Mouse (Mus musculus) limb, embryonic 10.5 days (tissue): Measurements from ENCODE around the gene Iqce. TPM values are rescaled to one million over a fixed set of nuclear protein-coding genes. Genes with fewer than 3 reads are reported as not detected.

Source experiments
- DNase-seq: peaks from one replicate; pipeline ENCODE4 v3.0.0-alpha.2; 2017; ENCODE audit warnings: low spot score
- H3K27ac ChIP-seq: fragments of 300-500 bp; sonication (generic); 2 replicates; pipeline ENCODE4 v1.5.1; 2016; ENCODE audit warnings: mild to moderate bottlenecking
- H3K27me3 ChIP-seq: fragments of 300-500 bp; sonication (generic); 2 replicates; pipeline ENCODE4 v1.6.1; 2016; ENCODE audit warnings: low read depth, mild to moderate bottlenecking; ENCODE audit not compliant: poor library complexity, severe bottlenecking
- H3K36me3 ChIP-seq: fragments of 300-500 bp; sonication (generic); 2 replicates; pipeline ENCODE4 v1.6.1; 2016; ENCODE audit warnings: mild to moderate bottlenecking, moderate library complexity
- H3K4me1 ChIP-seq: fragments of 300-500 bp; sonication (generic); 2 replicates; pipeline ENCODE4 v1.6.1; 2016
- H3K4me3 ChIP-seq: fragments of 300-500 bp; sonication (generic); 2 replicates; pipeline ENCODE4 v1.5.1; 2016; ENCODE audit warnings: mild to moderate bottlenecking, moderate library complexity
- H3K9me3 ChIP-seq: fragments of 300-500 bp; sonication (generic); replicated peaks from 2 replicates; pipeline ENCODE4 v1.6.1; 2016; ENCODE audit warnings: mild to moderate bottlenecking
- WGBS: fragments of 180-500 bp; shearing (Covaris S2); methylation state at CpG from one replicate; pipeline ENCODE4 v1.1.7; 2016; 5-methylcytosine and 5-hydroxymethylcytosine counted together
- polyA plus RNA-seq: library from polyadenylated mRNA; unstranded; fragments of >200 nt; fragmentation: Nextera tagmentation; extraction: Ambion mirVana; gene quantifications from 2 replicates; pipeline ENCODE4 v1.2.1, GENCODE M21; 2016

The Iqce gene
- polyA plus RNA-seq, 1 experiment from 2014 or later = 24.9 TPM

- no peak for DNase-seq
- WGBS = 90% methylated on average over 14 of the region's 14 CpGs
- Histone ChIP-seq H3K4me3 (no peak overlapping the region), H3K4me1 (peaks cover 50% of the 10 kb centered on the region), H3K27ac (no peak overlapping the region), H3K27me3 (no peaks in the 10 kb centered on the region), H3K9me3 (no peaks in the 10 kb centered on the region), H3K36me3 (peaks cover 91% of the 10 kb centered on the region)
Observed at GRCm38 (mm10) chr5:140639871-140640270, 62.3 kb downstream of the Iqce start.

GRCm38 (mm10) chr5:140639312-140639711 is 62.9 kb downstream of the Iqce start:
- Histone ChIP-seq H3K27me3 (no peaks in the 10 kb centered on the region), H3K9me3 (no peaks in the 10 kb centered on the region), H3K27ac (no peak overlapping the region), H3K36me3 (peaks cover 91% of the 10 kb centered on the region), H3K4me1 (peaks cover 47% of the 10 kb centered on the region), H3K4me3 (no peak overlapping the region)
- DNase-seq = no peak
- 96% methylated on average over 4 of the region's 4 CpGs for WGBS

- Histone ChIP-seq H3K4me3 (no peak overlapping the region), H3K36me3 (peaks cover 91% of the 10 kb centered on the region), H3K27me3 (no peaks in the 10 kb centered on the region), H3K27ac (no peak overlapping the region), H3K4me1 (peaks cover 42% of the 10 kb centered on the region), H3K9me3 (no peaks in the 10 kb centered on the region)
- WGBS = 94% methylated on average over 6 of the region's 6 CpGs
- no peak for DNase-seq
Observed at GRCm38 (mm10) chr5:140638484-140638883, 63.7 kb downstream of the Iqce start.

GRCm38 (mm10) chr5:140637989-140638388 is 64.2 kb downstream of the Iqce start:
- H3K36me3 ChIP-seq = peaks cover 91% of the 10 kb centered on the region

DNA sequence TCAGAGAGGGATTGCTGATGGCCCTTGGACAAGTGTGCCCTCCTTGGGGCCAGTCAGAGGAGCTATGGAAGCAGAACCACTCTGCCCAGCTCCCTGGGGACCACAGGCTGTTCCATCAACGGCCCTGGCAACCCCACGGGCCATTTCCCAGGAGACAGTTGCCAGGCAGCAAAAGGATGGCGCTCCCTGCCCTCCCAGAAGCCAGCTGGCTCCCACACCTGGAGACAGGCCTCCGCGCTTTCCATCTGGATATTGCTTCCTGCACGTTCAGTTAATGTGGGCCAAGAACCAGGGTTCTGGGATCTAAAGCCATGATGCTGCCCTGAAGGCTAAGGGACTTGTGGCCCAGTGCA is 65.1 kb downstream of the Iqce start:
- Histone ChIP-seq H3K4me3 (no peak overlapping the region), H3K9me3 (no peaks in the 10 kb centered on the region), H3K27me3 (no peaks in the 10 kb centered on the region), H3K36me3 (peaks cover 91% of the 10 kb centered on the region), H3K27ac (no peak overlapping the region), H3K4me1 (peaks cover 27% of the 10 kb centered on the region)
- 92% methylated on average over 6 of the region's 6 CpGs for WGBS
- DNase-seq = no peak

More at GRCm38 (mm10) chr5:140637989-140638388, 64.2 kb downstream of the Iqce start:
- Histone ChIP-seq H3K4me3 (no peak overlapping the region), H3K27me3 (no peaks in the 10 kb centered on the region), H3K27ac (no peak overlapping the region), H3K4me1 (peaks cover 37% of the 10 kb centered on the region), H3K9me3 (no peaks in the 10 kb centered on the region)
- 87% methylated on average over 3 of the region's 3 CpGs for WGBS
- no peak for DNase-seq

DNA sequence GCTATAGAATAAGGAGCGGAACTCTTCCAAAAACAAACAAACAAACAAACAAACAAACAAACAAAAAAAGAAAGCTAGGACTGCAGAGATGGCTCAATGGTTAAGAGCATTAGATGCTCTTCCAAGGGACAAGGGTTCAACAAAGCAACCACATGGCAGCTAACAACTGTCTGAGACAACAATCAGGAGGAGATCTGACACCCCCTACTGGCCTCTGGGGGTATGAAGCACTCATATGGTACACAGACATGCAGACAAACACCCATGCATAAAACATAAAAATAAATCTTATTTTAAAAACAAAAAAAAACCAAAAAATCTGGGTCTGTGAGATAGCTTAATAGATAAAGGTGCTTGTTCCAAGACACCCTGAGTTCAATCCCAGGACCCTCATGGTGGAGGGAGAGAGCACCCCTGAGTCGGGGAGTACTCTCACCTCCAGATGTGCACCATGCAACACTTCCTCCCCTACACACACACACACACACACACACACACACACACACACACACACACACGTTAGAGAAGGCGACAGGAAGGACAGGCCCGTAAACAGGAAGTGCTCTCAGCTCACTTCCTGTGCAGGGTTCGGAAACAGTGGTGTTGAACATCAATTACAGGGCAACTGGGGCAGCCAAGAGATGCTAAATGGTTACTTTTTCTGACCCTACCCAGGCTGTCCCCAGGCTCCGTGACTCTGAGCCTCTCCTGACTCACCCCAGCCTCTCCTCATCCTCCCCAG is 65.7 kb downstream of the Iqce start:
- no peak overlapping the region for H3K4me3 ChIP-seq
- H3K36me3 ChIP-seq = peaks cover 96% of the 10 kb centered on the region
- H3K9me3 ChIP-seq = no peaks in the 10 kb centered on the region
- no peak for DNase-seq
- H3K4me1 ChIP-seq = peaks cover 22% of the 10 kb centered on the region
- no peak overlapping the region for H3K27ac ChIP-seq
- 88% methylated on average over 7 of the region's 7 CpGs for WGBS
- H3K27me3 ChIP-seq = no peaks in the 10 kb centered on the region

GRCm38 (mm10) chr5:140634798-140635722 is 67.1 kb downstream of the Iqce start:
- H3K4me3 ChIP-seq = no peak overlapping the region
- H3K36me3 ChIP-seq = peaks cover 100% of the 10 kb centered on the region
- H3K9me3 ChIP-seq = no peaks in the 10 kb centered on the region
- no peak overlapping the region for H3K27ac ChIP-seq
- peaks cover 10% of the 10 kb centered on the region for H3K4me1 ChIP-seq
- H3K27me3 ChIP-seq = no peaks in the 10 kb centered on the region
- DNase-seq = no peak
- WGBS = 93% methylated on average over 26 of the region's 26 CpGs

DNA sequence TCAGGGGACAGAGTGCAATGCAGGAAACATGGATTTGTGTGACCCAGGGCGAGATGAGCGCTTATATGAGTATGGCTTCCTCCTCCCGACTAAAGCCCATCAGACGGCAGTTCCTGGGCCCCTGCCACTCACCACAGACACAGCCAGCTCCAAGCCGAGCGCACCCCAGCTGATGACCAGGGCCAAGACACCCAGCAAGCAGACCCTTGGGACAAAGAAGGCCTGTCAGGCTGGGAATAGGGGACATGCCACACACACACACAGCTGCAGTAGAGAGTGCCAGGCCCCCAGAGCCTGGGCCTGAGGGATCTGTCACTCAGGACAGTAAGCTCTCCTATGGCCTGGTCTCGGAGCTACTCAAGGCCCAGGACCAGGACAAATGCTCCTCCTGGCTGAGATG is 68.7 kb downstream of the Iqce start:
- Histone ChIP-seq H3K4me3 (no peak overlapping the region), H3K36me3 (peaks cover 100% of the 10 kb centered on the region)
- 89% methylated on average over 7 of the region's 7 CpGs for WGBS

DNA sequence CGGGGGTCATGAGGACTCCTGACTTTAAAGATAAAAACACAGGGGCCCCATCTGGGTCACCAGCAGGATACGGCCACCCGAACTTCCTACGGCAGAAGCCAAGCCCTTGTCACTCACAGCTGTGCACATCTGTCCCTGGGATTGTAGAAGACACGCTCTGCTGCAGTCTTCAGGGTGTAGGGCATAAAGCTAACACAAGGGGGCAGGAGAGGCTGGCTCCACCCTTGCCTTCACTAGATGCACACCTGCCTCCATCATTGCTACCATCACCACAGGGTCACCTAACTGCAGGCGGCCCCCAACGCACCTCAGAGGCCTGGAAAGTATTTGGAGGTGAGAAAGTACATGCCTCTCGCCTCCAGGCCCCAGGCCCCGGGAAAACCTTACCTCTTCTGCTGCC is 73.2 kb downstream of the Iqce start:
- 93% methylated on average over 9 of the region's 9 CpGs for WGBS
- no peaks in the 10 kb centered on the region; the same call in 1 of the 2 replicates for H3K9me3 ChIP-seq
- peaks cover 100% of the 10 kb centered on the region for H3K36me3 ChIP-seq
- no peak overlapping the region for H3K4me3 ChIP-seq
- H3K27me3 ChIP-seq = no peaks in the 10 kb centered on the region
- H3K4me1 ChIP-seq = no peaks in the 10 kb centered on the region; the same call in 1 of the 2 replicates
- DNase-seq = no peak
- H3K27ac ChIP-seq = no peak overlapping the region

More for the DNA sequence above, 68.7 kb downstream of the Iqce start:
- DNase-seq = no peak
- Histone ChIP-seq H3K4me1 (peaks cover 6% of the 10 kb centered on the region; the same call in 1 of the 2 replicates), H3K27ac (no peak overlapping the region), H3K9me3 (no peaks in the 10 kb centered on the region), H3K27me3 (no peaks in the 10 kb centered on the region)

DNA sequence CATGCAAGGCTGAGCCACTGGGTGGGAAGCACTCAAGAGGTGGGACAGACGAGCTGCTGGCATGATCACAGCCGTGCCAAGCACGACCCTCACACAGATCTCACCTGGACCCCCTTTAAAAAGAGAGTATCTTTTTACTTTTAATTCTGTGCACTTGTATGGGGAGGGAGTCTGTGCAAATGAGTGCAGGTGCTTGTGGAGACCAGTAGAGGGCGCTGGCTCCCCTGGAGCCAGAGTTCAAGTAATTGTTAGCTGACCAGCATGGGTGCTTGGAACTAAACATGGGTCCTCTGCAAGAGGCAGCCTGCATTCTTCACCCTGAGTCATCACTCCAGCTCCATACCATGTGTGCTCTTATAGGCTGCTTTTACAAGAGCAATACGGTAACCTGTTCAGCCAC is 74.6 kb downstream of the Iqce start:
- no peaks in the 10 kb centered on the region; the same call in 1 of the 2 replicates for H3K9me3 ChIP-seq
- H3K27ac ChIP-seq = no peak overlapping the region
- DNase-seq = no peak
- WGBS = 90% methylated on average over 5 of the region's 5 CpGs
- no peaks in the 10 kb centered on the region; the same call in 1 of the 2 replicates for H3K4me1 ChIP-seq
- H3K4me3 ChIP-seq = no peak overlapping the region
- H3K27me3 ChIP-seq = no peaks in the 10 kb centered on the region
- H3K36me3 ChIP-seq = peaks cover 100% of the 10 kb centered on the region

- Histone ChIP-seq H3K27ac (no peak overlapping the region), H3K9me3 (no peaks in the 10 kb centered on the region; the same call in 1 of the 2 replicates)
- WGBS = 91% methylated on average over 13 of the region's 13 CpGs
Observed at GRCm38 (mm10) chr5:140624961-140625360, 77.2 kb downstream of the Iqce start.

GRCm38 (mm10) chr5:140624238-140624637 is 77.9 kb downstream of the Iqce start:
- DNase-seq = no peak
- peaks cover 84% of the 10 kb centered on the region for H3K36me3 ChIP-seq
- WGBS = 96% methylated on average over 5 of the region's 5 CpGs

More at GRCm38 (mm10) chr5:140624961-140625360, 77.2 kb downstream of the Iqce start:
- peaks cover 5% of the 10 kb centered on the region for H3K4me1 ChIP-seq
- H3K4me3 ChIP-seq = no peak overlapping the region
- peaks cover 91% of the 10 kb centered on the region for H3K36me3 ChIP-seq
- no peaks in the 10 kb centered on the region for H3K27me3 ChIP-seq
- DNase-seq = no peak

DNA sequence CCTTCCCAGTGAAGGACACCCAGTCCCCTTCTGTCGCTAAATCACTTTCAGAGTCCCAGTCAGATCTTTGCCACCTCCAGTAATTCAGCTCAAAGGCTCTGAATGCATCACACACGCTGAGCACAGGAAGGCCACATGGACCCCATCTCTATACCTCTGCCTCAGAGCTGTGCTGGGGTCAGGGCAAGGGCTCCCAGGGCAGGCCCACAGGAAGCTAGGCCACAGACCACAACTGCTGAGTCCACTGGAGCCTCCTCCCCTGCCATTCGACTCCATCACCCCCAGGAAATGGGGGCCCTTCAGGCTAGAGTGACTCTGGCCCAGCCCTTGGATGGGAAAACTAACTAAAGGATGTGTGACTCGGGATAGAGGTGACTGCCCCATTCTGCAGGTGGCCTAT is 78.4 kb downstream of the Iqce start:
- Histone ChIP-seq H3K4me1 (peaks cover 8% of the 10 kb centered on the region), H3K4me3 (no peak overlapping the region), H3K9me3 (no peaks in the 10 kb centered on the region; the same call in 1 of the 2 replicates), H3K36me3 (peaks cover 79% of the 10 kb centered on the region), H3K27me3 (no peaks in the 10 kb centered on the region), H3K27ac (no peak overlapping the region)
- 85% methylated on average over 4 of the region's 4 CpGs for WGBS
- no peak for DNase-seq

More at GRCm38 (mm10) chr5:140624238-140624637, 77.9 kb downstream of the Iqce start:
- Histone ChIP-seq H3K9me3 (no peaks in the 10 kb centered on the region; the same call in 1 of the 2 replicates), H3K4me1 (peaks cover 8% of the 10 kb centered on the region), H3K4me3 (no peak overlapping the region), H3K27ac (no peak overlapping the region), H3K27me3 (no peaks in the 10 kb centered on the region)
